Mouse (Mus musculus) layer of hippocampus, postnatal 14 days (tissue): ENCODE measurements around the gene Gtf3c2. TPM values are rescaled to one million over a fixed set of nuclear protein-coding genes. Genes with fewer than 3 reads are reported as not detected.
"Not testable (repeated sequence)": the region's sequence is repeated elsewhere in the genome, so short reads cannot be mapped to it uniquely, and the experiment has no call there.

ENCODE experiments used
- DNase-seq, 2 experiments: peaks; one replicate each; pipeline ENCODE4 v3.0.0; 2021 to 2022; ENCODE audit warnings: low spot score in 2 of 2, mixed read lengths in 1 of 2
- long read RNA-seq, 2 experiments: library from polyadenylated mRNA; stranded (forward); transcript quantifications; one replicate each; pipeline ENCODE4 v2.0.0; 2021
- total RNA-seq, 2 experiments: library from RNA; stranded (reverse); gene quantifications; 2 replicates each; pipeline ENCODE4 v1.2.3; 2021

The Gtf3c2 gene
- 10 to 100 TPM; 61.2 to 64.7 TPM for total RNA-seq
- long read RNA-seq, experiment 1, full-length matches to known transcripts: 9 of 28 reads
- long read RNA-seq, experiment 1, partial matches to known transcripts: 11 of 28 reads
- long read RNA-seq, experiment 1, other reads (novel, unspliced or antisense): 8 of 28 reads
- long read RNA-seq, experiment 2, full-length matches to known transcripts: 2 of 13 reads
- long read RNA-seq, experiment 2, partial matches to known transcripts: 8 of 13 reads
- long read RNA-seq, experiment 2, other reads (novel, unspliced or antisense): 3 of 13 reads

GRCm38 (mm10) chr5:31179766-31180630, at the start of gene Gtf3c2, which contains the start of gene Gm29609:
TSS of gene Gtf3c2 (minus strand) at chr5:31180144.
TSS of gene Gm29609 (minus strand) at chr5:31179911.
- DNase-seq: peak; percentile 96 to 98

DNA sequence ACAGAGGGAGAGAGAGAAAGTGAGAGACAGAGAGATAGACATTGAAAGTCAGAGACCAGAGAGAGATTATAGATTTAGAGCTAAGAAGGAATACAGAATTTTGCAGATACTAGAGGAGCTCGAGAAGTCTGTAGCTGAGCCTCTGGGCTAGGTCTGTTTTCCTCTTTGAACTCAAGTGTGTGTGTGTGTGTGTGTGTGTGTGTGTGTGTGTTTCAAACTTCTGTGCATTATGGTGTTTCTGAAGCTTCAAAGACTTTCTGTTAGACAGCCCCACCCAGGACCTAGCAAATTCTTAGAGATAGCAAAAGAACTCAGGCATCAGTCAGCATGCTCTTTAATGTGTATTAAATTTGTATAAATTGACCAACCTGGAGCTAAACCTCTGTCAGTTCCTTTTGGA, 46.7 kb upstream of the Gtf3c2 start:
- no peak for DNase-seq

- no peak for DNase-seq
Measured at GRCm38 (mm10) chr5:31222696-31223095, 42.8 kb upstream of the Gtf3c2 start.

GRCm38 (mm10) chr5:31221304-31221945, 41.5 kb upstream of the Gtf3c2 start:
- DNase-seq: peak in 1 of 2 experiments; percentile 38

- peak; percentile 95 to 96 for DNase-seq
Measured at GRCm38 (mm10) chr5:31220448-31221303, 40.7 kb upstream of the Gtf3c2 start, which contains the start of gene Ppm1g. TSS of gene Ppm1g (minus strand) at chr5:31220687.

DNA sequence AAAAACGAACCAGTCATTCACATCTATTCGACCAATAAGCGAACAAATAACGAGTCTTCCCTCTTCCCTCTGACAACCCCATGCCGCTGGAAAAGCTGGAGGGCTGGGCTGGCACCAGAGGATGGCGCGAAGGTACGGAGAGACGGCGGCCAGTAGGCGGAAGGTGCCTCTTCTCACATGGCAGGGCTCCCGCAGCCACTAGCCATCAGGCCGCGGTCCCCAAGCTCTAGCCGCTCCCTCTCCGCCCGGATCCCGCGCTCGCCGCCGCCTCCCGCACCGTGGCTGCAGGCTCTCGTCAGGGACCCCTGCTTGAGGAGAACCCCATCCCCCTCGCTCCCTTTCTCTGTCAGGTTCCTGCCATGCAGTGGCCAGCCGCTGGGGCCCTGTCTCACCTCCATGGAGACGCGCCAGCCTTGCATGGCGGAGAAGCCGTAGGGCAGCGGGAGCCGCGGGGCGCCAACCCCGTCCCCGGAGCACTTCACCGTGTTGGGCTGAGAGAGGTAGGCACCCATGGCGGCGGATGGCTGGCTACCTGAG, 40.0 kb upstream of the Gtf3c2 start:
- peak; percentile 51 to 63 for DNase-seq

- DNase-seq: no peak
Measured at GRCm38 (mm10) chr5:31219474-31219873, 39.5 kb upstream of the Gtf3c2 start.

DNA sequence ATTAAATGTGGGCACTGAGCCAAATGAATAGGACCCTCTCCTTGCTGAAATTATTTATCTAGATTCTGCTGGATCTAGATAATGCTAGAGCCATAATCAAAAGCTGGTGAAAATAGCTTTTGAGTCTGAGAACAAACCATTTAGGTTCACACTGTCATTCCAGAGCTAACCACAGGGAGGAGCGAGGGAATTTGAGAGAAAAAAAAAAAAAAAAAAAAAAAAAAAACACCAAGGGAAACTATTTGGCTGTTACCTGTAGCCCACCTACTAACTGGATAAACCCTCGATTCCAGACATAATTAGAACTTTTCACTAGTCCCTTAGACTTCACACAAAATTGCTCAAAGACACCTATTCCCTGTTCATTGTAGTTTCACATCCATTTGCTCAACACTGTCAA, 39.1 kb upstream of the Gtf3c2 start:
- DNase-seq: no peak

GRCm38 (mm10) chr5:31218294-31218693, 38.4 kb upstream of the Gtf3c2 start:
- no peak for DNase-seq

DNA sequence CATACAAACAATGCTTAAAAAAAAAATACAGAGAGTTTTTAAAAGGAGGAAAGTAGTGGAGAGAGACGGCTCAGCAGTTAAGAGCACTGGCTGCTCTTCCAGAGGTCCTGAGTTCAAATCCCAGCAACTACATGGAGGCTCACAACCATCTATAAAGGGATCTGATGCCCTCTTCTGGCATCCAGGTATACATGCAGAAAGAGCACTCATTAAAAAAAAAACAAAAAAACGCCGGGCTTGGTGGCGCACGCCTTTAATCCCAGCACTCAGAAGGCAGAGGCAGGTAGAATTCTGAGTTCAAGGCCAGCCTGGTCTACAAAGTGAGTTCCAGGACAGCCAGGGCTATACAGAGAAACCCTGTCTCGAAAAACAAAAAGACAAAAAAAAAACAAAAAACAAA, 36.6 kb upstream of the Gtf3c2 start:
- not testable (repeated sequence) for DNase-seq

DNA sequence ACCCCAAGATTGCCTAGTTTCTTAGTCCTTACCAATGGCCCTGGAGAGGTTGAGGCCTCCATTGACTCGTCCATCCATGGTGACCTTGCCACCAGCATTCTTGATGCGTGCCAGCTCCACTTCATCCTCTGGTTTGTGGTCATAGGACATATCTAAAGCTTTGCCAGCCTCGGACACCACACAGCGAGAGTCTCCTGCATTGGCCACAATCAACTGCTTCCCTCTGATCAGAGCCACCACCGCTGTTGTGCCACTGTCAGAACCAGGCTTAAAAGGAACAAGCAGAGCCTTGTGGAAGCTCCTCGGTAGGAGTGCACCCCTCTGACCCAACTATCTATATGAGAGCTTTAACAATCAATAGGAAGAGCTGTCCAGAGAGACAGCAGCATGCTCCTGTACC, 24.5 kb upstream of the Gtf3c2 start:
- DNase-seq: no peak

DNA sequence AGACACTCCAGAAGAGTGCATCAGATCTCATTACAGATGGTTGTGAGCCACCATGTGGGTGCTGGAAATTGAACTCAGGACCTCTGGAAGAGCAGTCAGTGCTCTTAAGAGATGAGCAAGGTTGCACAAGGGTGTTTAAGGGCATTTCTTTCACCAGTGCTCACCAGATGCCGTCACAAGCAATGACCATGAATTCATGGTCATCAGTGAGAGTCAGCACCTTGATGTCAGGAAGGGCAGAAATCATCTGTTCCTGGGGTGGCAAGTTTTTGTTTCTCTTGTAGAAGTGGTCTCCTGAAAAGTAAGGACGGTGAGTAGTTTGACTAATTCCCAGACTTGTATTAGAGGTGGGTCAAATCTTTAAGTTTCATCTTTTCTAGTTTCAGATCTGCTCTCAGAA, 23.9 kb upstream of the Gtf3c2 start:
- DNase-seq: no peak

- DNase-seq: no peak
Measured at GRCm38 (mm10) chr5:31202933-31203332, 23.0 kb upstream of the Gtf3c2 start.

- peak; percentile 95 to 99 for DNase-seq
Measured at GRCm38 (mm10) chr5:31201742-31202590, 22.0 kb upstream of the Gtf3c2 start, which contains the start of gene Zfp513. TSS of gene Zfp513 (minus strand) at chr5:31202303.

DNA sequence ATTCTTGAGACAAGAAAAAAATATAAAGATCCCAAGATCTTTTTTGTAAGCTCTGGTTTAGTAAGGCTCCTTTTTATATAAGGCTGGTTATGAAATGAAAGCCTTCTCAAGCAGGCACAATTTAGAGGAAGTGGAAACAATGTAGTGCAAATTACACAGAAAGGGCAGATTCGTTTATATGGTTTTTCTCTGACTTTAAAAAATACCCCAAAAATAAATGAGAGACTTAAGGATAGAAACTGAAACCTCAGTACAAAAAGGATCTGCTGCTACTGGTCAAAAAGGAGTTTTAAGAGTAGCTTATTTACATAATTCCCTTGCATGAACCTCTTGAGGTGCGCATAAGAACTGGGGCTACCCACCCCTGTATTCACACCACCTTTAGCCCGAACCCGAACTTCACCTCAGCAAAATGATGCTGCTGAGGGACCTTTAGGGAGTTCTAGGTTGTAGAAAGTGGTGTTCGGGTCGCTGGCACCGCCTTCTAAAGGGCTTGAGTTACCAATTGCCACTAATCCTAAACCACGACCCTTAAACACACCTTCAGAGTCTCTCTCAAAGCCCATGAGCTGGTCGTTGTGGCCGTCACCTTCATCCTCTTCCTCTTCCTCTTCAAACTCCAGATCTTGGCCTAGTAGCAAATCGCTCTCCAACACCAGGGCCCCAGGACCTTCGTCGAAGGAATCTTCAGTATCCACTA, 21.2 kb upstream of the Gtf3c2 start:
- DNase-seq: no peak

GRCm38 (mm10) chr5:31200327-31200768, 20.4 kb upstream of the Gtf3c2 start:
- no peak for DNase-seq

DNA sequence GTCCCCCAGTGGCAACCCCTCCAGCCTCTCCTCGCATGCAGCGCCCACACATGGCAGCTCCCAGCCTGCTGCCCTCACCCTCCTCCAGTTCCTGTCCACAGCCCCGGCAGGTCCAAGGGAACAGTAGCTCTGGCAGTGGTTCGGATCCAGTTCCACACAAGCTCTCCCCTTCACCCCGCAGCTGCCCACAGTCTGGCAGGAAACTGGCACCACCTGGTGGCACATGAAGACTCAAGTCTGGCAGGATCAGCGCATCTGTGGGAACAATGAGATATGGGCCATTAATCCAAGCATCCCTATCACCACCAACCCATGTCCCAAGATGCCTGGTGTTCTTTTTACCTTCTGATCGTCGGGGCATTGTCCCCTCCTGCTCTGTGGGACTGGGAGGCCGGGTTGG, 19.9 kb upstream of the Gtf3c2 start:
- DNase-seq: no peak

- DNase-seq: no peak
Measured at GRCm38 (mm10) chr5:31199321-31199892, 19.5 kb upstream of the Gtf3c2 start.
